In genomic region chr2:93319598-93319997, GRCm38 (mm10) we compare ENCODE assay signal across 12 mouse cellular contexts. TPM values are rescaled to one million over a fixed set of nuclear protein-coding genes. Genes with fewer than 3 reads are reported as not detected.
DNase-seq lines count a peak whose midpoint lies in the region; ATAC-seq and TF ChIP-seq lines count a peak whose summit lies in the region.
"Had no signal": no experiment of that assay in that cellular context is flagged by ENCODE, and none has a peak within 500 bp of the region (broad histone marks: within the 10 kb centered on the region; RNA-seq: fewer than 3 reads in every experiment).

No protein-coding gene starts in this region.

- no peak overlapping the region for H3K4me3 ChIP-seq in gastrocnemius, adult 2 months
- no peak overlapping the region for H3K4me3 ChIP-seq in layer of hippocampus, adult 2 months
- no peak overlapping the region for H3K4me3 ChIP-seq in neural tube, embryonic 14.5 days (ENCODE audit: low read depth, low read length)
- H3K4me3 ChIP-seq: megakaryocyte, embryonic 14.5 days had no signal

- H3K36me3 ChIP-seq in neural tube, embryonic 14.5 days (ENCODE audit: control insufficient read depth, insufficient read depth, low read length) = no peaks in the 10 kb centered on the region

- ATAC-seq in neural tube, embryonic 14.5 days (ENCODE audit: low read depth) = no peak

- no peak for TF ChIP-seq CTCF in gastrocnemius, adult 2 months (IDR thresholded peaks at IDR 0.05)
- TF ChIP-seq CTCF in layer of hippocampus, adult 2 months (conservative IDR thresholded peaks at IDR 0.05) = no peak

- H3K9me3 ChIP-seq in neural tube, embryonic 14.5 days (ENCODE audit: control insufficient read depth, low read length) = no peaks in the 10 kb centered on the region

- peak; percentile 41 for DNase-seq in gastrocnemius, adult 2 months
- no peak for DNase-seq in gastrocnemius, postnatal 10 days
- no peak for DNase-seq in layer of hippocampus, adult 2 months (ENCODE audit: low spot score in 2 of 2)
- no peak for DNase-seq in layer of hippocampus, adult 8-10 months (ENCODE audit: low spot score in 2 of 2)
- peak; percentile 36 for DNase-seq in embryo, embryonic 10.5 days (ENCODE audit: low spot score)
- no peak for DNase-seq in urinary bladder, adult 2 months (ENCODE audit: low spot score)
- DNase-seq in yolk sac, embryonic 10.5 days (ENCODE audit: low spot score) = no peak
- DNase-seq: cerebellum, postnatal 10 days; lung, adult 2 months; right cerebral cortex, postnatal 4 days had no signal

- no peak overlapping the region for H3K9ac ChIP-seq in neural tube, embryonic 14.5 days (replicated peaks; ENCODE audit: low read depth, low read length)

- H3K27me3 ChIP-seq in neural tube, embryonic 14.5 days (ENCODE audit: control insufficient read depth, insufficient read depth, low read length) = no peaks in the 10 kb centered on the region

- no peak overlapping the region for H3K4me2 ChIP-seq in neural tube, embryonic 14.5 days (ENCODE audit: low read depth, low read length)

- intact Hi-C loops in gastrocnemius, adult 2 months (cut with DNase I) = no loop called here

- WGBS in neural tube, embryonic 14.5 days = 21% methylated on average over 7 of the region's 7 CpGs

- H3K27ac ChIP-seq in gastrocnemius, adult 2 months = no peak overlapping the region; the same call in 1 of the 2 replicates
- H3K27ac ChIP-seq in layer of hippocampus, adult 2 months = peak overlapping the region; percentile 72; the same call in 1 of the 2 replicates
- peak overlapping the region; percentile 8; the same call in 1 of the 2 replicates for H3K27ac ChIP-seq in neural tube, embryonic 14.5 days (ENCODE audit: low read depth, low read length)

- peaks cover 50% of the 10 kb centered on the region for H3K4me1 ChIP-seq in neural tube, embryonic 14.5 days (ENCODE audit: control insufficient read depth, insufficient read depth, low read length)

RNA-seq across cellular contexts. Expression of gene Tspan18, which starts 14.7 kb away (rescaled TPM):
- 1 to 10 TPM; 1.5 to 2.4 TPM for total RNA-seq in gastrocnemius, adult 2 months (2021)
- 10 to 100 TPM; 14.5 to 17.8 TPM for total RNA-seq in gastrocnemius, postnatal 10 days (2021)
- total RNA-seq in layer of hippocampus, adult 2 months (2021) = 10 to 100 TPM; 39.1 to 40.2 TPM
- total RNA-seq in layer of hippocampus, adult 8-10 months (2022) = 10 to 100 TPM; 20.9 to 31.4 (median 27.3) TPM
- polyA plus RNA-seq in neural tube, embryonic 14.5 days (2014; fragmentation: Nextera tagmentation; extraction: Ambion mirVana) = 30.2 and 34.7 TPM in 2 replicates
- 19.8 and 38.3 TPM in 2 replicates for polyA plus RNA-seq in urinary bladder, adult 2 months (2012; rRNA removed)

Comparison
In these comparisons a context has a peak if more than half of its experiments do, and no peak if none do; other contexts are left out.
1. DNase-seq: peak in gastrocnemius, adult 2 months (single experiment) and embryo, embryonic 10.5 days (single experiment); none in gastrocnemius, postnatal 10 days (single experiment), layer of hippocampus, adult 2 months (0 of 2), layer of hippocampus, adult 8-10 months (0 of 2), urinary bladder, adult 2 months (single experiment) and yolk sac, embryonic 10.5 days (single experiment).
2. RNA of gene Tspan18, which starts 14.7 kb away (total RNA-seq): 39.1 to 40.2 TPM in layer of hippocampus, adult 2 months, 20.9 to 31.4 TPM in layer of hippocampus, adult 8-10 months and 14.5 to 17.8 TPM in gastrocnemius, postnatal 10 days; 1.5 to 2.4 TPM in gastrocnemius, adult 2 months; every median in the first group is over 4 times any median in the second.